Mouse (Mus musculus): ENCODE measurements around the gene Ccdc39. TPM values are rescaled to one million over a fixed set of nuclear protein-coding genes. Genes with fewer than 3 reads are reported as not detected.

Gene Ccdc39
- total RNA-seq, 2 experiments from 2014 or later, result 0.11 to 0.24 TPM

- DNase-seq (ENCODE audit: low spot score), result peak; percentile 98
Measured at GRCm38 (mm10) chr3:33799617-33800512, 44.2 kb downstream of the Ccdc39 start, which contains the start of gene Ttc14. Gene Ttc14, plus strand, starts transcription at chr3:33799832.

- DNase-seq (ENCODE audit: low spot score), result no peak
Measured at GRCm38 (mm10) chr3:33790975-33791374, 53.1 kb downstream of the Ccdc39 start.

Other genes starting within 250 kb of the Ccdc39 start
- 1 to 10 TPM; 8.2 to 9.4 TPM for gene Ttc14, start 44.5 kb downstream of the Ccdc39 start, total RNA-seq (2021)
- gene Fxr1, start 175.6 kb upstream of the Ccdc39 start, total RNA-seq (2021), result 100 to 1,000 TPM; 398 to 412 TPM
- gene Dnajc19, start 237.0 kb upstream of the Ccdc39 start, total RNA-seq (2021), result 100 to 1,000 TPM; 141 to 146 TPM

Data from gastrocnemius, adult 18-20 months (tissue).